Mouse (Mus musculus) left cerebral cortex, postnatal 25 days (tissue): ENCODE measurements at regions not wholly inside any gene's neighbourhood (a gene's known extent, or its start where the extent isn't known, plus 50 kb on each side); places are given as distances from the start of the nearest gene placed in this dataset.

ENCODE experiments used
- DNase-seq, 2 experiments: peaks; one replicate each; pipeline ENCODE4 v3.0.0; 2022; ENCODE audit warnings: low spot score in 2 of 2, mixed read lengths in 1 of 2
- intact Hi-C: fragments of 180-260 bp; cut with DNase I; formaldehyde crosslinking; loops from one replicate; pipeline ENCODE4 v1.15.1; 2025

DNA sequence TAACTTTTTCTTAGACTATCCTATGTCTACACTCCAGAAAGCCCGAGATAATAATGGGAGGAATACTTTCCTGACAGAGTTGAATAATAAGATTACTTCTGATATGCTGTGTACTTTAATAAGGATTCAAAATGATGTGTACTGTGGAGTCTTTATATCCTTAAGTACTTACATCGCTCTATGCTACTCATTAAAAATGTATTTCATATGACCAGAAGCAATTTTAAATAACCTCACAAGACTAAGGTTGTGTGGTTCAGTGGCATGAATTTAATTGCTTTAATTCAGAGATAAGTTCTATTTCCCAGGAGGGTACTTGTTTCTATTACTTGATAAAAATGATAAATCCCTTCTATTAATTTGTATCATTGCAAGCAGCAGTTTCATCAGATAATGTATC is 352.7 kb upstream of the Tmeff2 start:
- intact Hi-C loops: no loop called here
- DNase-seq: no peak

DNA sequence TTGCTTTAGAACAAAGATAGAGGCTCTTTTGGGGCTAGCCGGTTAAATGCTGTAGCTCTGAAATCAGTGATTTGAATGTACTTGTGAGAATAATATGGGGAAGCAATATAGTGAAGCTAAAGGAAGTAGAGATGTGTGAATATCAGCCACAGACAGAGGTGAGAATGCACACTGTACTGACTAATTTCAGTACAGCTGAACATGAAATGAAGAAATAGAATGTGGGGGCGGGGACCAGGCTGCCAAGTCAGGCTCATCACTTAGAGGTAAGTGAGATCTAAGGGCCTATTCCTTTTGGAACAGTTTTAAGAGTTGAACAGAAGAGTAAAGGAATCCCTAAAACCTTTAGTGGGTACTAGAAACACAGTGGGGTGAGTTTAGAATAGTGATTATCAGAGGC is 328.4 kb upstream of the Tmeff2 start:
- intact Hi-C loops: no loop called here
- peak; percentile 4 to 49 for DNase-seq
